Mouse (Mus musculus) hindbrain, postnatal 0 days (tissue): Measurements from ENCODE around the gene Ttll11. TPM values are rescaled to one million over a fixed set of nuclear protein-coding genes. Genes with fewer than 3 reads are reported as not detected.

Source experiments
- ATAC-seq: fragments of 200-750 bp; cut with Nextera tagmentation; 2 replicates; pipeline ENCODE4 v1.8.0; 2017; ENCODE audit warnings: mild to moderate bottlenecking, moderate TSS enrichment, moderate library complexity
- DNase-seq: peaks from one replicate; pipeline ENCODE4 v3.0.0-alpha.2; 2015; ENCODE audit warnings: low spot score
- H3K27ac ChIP-seq: fragments of 300-500 bp; sonication (generic); 2 replicates; pipeline ENCODE4 v1.5.1; 2014; ENCODE audit warnings: mild to moderate bottlenecking
- H3K27me3 ChIP-seq: fragments of 300-500 bp; sonication (generic); 2 replicates; pipeline ENCODE4 v1.6.1; 2014; ENCODE audit warnings: low read length, mixed read lengths; ENCODE audit not compliant: insufficient read depth
- H3K36me3 ChIP-seq: fragments of 300-500 bp; sonication (generic); 2 replicates; pipeline ENCODE4 v1.6.1; 2014; ENCODE audit warnings: low read length, mixed read lengths; ENCODE audit not compliant: insufficient read depth
- H3K4me1 ChIP-seq: fragments of 300-500 bp; sonication (generic); 2 replicates; pipeline ENCODE4 v1.6.1; 2014; ENCODE audit warnings: antibody characterized with exemption, low read length, mixed read lengths; ENCODE audit not compliant: insufficient read depth
- H3K4me2 ChIP-seq: fragments of 300-500 bp; sonication (generic); 2 replicates; pipeline ENCODE4 v1.6.1; 2014; ENCODE audit warnings: low read depth, mild to moderate bottlenecking, low read length, moderate library complexity, mixed read lengths
- H3K4me3 ChIP-seq: fragments of 300-500 bp; sonication (generic); 2 replicates; pipeline ENCODE4 v1.5.1; 2014; ENCODE audit warnings: low read length
- H3K9ac ChIP-seq: fragments of 300-500 bp; sonication (generic); replicated peaks from 2 replicates; pipeline ENCODE4 v1.6.1; 2014; ENCODE audit warnings: mild to moderate bottlenecking, low read length, moderate library complexity, mixed read lengths
- H3K9me3 ChIP-seq: fragments of 300-500 bp; sonication (generic); 2 replicates; pipeline ENCODE4 v1.6.1; 2016; ENCODE audit warnings: low read length, mixed read lengths
- CTCF ChIP-seq: IDR thresholded peaks from 2 replicates; pipeline ENCODE4 v1.5.1; 2016; ENCODE audit warnings: antibody characterized with exemption, control low read depth, low read depth
- WGBS: fragments of 180-500 bp; shearing (Covaris S2); extraction: QIAGEN DNeasy Blood & Tissue Kit; methylation state at CpG from one replicate; pipeline ENCODE4 v1.1.7; 2014; 5-methylcytosine and 5-hydroxymethylcytosine counted together
- polyA plus RNA-seq: library from polyadenylated mRNA; unstranded; fragments of >200 nt; fragmentation: Nextera tagmentation; extraction: Ambion mirVana; gene quantifications from 2 replicates; pipeline ENCODE4 v1.2.1, GENCODE M21; 2015
- total RNA-seq: library from RNA; depleted of rRNA; stranded (reverse); fragments of >200 nt; gene quantifications from 2 replicates; pipeline ENCODE4 v1.2.3, GENCODE M21; 2014; rRNA removed

Ttll11 gene
- total and polyA plus RNA-seq, 2 experiments from 2014 or later: 5.8 to 8.2 TPM

DNA sequence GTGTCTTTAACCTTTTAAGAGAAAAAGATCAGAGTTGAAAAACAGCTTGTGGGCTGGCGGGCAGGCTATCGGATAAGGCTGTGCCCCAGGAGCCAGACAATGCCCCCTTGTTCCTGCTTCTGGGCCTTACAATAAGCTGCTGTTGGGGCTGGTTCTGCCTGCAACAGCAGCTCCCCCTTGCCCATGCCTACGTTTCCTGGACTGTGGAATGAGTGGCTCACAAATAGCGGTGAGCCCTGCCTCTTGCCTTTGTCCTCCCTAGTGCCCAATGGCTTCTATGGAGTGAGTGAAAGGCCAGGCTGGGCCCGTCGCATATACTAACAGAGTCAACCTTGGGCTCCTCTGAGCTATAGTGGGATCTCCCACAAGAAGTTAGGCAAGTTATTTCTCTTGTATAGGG, 277.1 kb downstream of the Ttll11 start:
- ATAC-seq (no peak), DNase-seq (no peak)
- no peaks in the 10 kb centered on the region for H3K4me1 ChIP-seq
- no peak overlapping the region; the same call in 1 of the 2 replicates for H3K27ac ChIP-seq
- no peaks in the 10 kb centered on the region for H3K36me3 ChIP-seq
- WGBS: 44% methylated on average over 6 of the region's 6 CpGs
- H3K4me3 ChIP-seq: no peak overlapping the region
- no peak overlapping the region for H3K9ac ChIP-seq
- no peaks in the 10 kb centered on the region for H3K9me3 ChIP-seq
- no peak for TF ChIP-seq CTCF
- H3K27me3 ChIP-seq: no peaks in the 10 kb centered on the region
- H3K4me2 ChIP-seq: no peak overlapping the region

DNA sequence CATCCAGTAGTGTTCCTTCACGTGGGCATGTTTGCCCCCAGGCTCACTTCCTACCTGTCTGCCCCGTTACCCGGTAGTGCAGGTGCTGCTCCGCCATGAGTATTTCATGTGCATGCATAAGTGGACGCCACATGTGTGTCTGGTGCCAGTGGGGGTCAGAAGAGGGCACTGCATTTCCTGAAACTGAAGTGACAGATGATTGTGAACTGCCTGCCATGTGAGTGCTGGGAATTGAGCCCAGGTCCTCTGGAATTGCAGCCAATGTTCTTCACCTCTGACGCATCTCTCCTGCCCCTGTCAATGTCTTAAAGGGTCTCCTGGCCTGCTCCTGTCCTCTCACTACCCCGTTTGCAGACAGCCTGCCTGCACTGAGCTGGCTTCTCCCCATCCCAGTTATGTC, 277.7 kb downstream of the Ttll11 start:
- Histone ChIP-seq H3K9ac (no peak overlapping the region), H3K36me3 (no peaks in the 10 kb centered on the region), H3K4me1 (peaks cover 5% of the 10 kb centered on the region), H3K9me3 (no peaks in the 10 kb centered on the region), H3K27ac (no peak overlapping the region; the same call in 1 of the 2 replicates), H3K27me3 (no peaks in the 10 kb centered on the region), H3K4me3 (no peak overlapping the region), H3K4me2 (no peak overlapping the region)
- ATAC-seq (no peak), DNase-seq (no peak)
- 85% methylated on average over 7 of the region's 7 CpGs for WGBS
- TF ChIP-seq CTCF: no peak

Other genes with a start within 250 kb of the Ttll11 start
- 85.4 and 110 TPM in 2 replicates for gene Ndufa8, start 69.5 kb upstream of the Ttll11 start, total RNA-seq
- gene Ndufa8, start 69.5 kb upstream of the Ttll11 start, polyA plus RNA-seq: 350 and 376 TPM in 2 replicates
- 2.3 TPM in 1 of 2 replicates, not detected in the other for gene Morn5, start 69.5 kb upstream of the Ttll11 start, total RNA-seq
- 3.4 and 3.7 TPM in 2 replicates for gene Morn5, start 69.5 kb upstream of the Ttll11 start, polyA plus RNA-seq
- 3.4 and 3.6 TPM in 2 replicates for gene Lhx6, start 125.5 kb upstream of the Ttll11 start, total RNA-seq
- 0.25 and 0.36 TPM in 2 replicates for gene Lhx6, start 125.5 kb upstream of the Ttll11 start, polyA plus RNA-seq
- gene Mrrf, start 156.5 kb upstream of the Ttll11 start, total RNA-seq: 12.9 and 32.2 TPM in 2 replicates
- gene Mrrf, start 156.5 kb upstream of the Ttll11 start, polyA plus RNA-seq: 16.6 and 17.0 TPM in 2 replicates
- 47.3 and 48.6 TPM in 2 replicates for gene Rbm18, start 156.9 kb upstream of the Ttll11 start, total RNA-seq
- gene Rbm18, start 156.9 kb upstream of the Ttll11 start, polyA plus RNA-seq: 98.1 and 100 TPM in 2 replicates